Mouse (Mus musculus) neutrophil, adult 5-6 weeks (primary cell): ENCODE results near the gene Aox3. TPM values are rescaled to one million over a fixed set of nuclear protein-coding genes. Genes with fewer than 3 reads are reported as not detected.

Source experiments
- ATAC-seq: fragments of 151-379, 151-347 bp; 2 replicates; pipeline ENCODE4 v1.8.0; 2017; ENCODE audit warnings: mild to moderate bottlenecking, moderate TSS enrichment; ENCODE audit not compliant: insufficient number of reproducible peaks, poor library complexity, low FRiP score, severe bottlenecking; ENCODE audit errors: extremely low read depth
- total RNA-seq: library from RNA; stranded (forward); fragments of 200-1000 nt; gene quantifications from 2 replicates; pipeline ENCODE4 v1.2.3, GENCODE M21; 2017

Aox3 gene
- total RNA-seq, 1 experiment from 2014 or later, result not detected

DNA sequence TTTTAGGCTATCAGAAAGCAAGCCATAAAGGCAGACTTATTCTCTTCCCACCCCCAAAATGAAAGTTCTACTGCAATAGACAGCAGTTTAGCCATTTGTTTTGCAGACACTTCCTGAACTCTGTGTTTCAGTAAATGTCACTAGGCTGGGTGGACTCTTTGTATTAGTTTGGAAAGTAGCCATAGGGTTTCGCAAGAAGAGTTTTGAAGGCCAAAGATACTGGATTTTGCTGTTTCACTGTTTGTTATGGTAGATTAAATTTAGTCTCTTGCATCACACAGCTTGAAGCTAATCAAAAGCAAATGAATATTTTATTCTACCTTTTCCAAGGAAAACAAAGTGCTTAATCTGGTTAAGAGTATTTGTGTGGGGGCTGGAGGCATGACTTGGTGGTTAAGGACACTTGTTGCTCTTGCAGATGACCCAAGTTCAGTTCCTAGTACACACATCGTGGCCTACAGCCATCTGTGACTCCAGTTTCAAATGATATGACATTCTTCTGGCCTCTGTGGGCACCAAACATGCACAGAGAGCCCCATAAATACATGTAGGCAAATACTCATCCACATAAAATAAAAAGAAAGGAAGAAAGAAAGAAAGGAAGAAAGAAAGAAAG, 11.3 kb upstream of the Aox3 start:
- no peak for ATAC-seq

GRCm38 (mm10) chr1:58102494-58102893, 10.4 kb upstream of the Aox3 start:
- no peak for ATAC-seq

DNA sequence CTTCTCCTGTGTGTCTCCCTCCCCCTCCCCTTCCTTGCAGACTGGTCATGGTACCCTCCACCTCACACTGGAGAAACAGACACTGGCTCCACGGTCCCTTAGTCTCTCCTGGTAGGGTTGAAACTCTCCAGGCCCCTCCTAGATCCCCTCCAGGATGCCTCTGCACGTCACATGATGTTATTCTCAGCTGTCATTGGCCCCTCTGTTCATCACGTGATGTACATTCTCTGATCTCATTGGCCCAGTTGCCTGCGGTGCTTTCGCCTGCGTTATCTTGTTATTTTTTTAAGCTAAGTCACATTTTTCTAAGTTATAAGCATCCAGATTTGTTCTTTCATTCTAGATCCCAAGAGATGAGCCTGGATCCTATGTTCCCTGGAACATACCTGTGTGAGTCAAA, 7.2 kb upstream of the Aox3 start:
- ATAC-seq, result no peak

- ATAC-seq, result no peak
Measured at GRCm38 (mm10) chr1:58107066-58107465, 5.9 kb upstream of the Aox3 start.

DNA sequence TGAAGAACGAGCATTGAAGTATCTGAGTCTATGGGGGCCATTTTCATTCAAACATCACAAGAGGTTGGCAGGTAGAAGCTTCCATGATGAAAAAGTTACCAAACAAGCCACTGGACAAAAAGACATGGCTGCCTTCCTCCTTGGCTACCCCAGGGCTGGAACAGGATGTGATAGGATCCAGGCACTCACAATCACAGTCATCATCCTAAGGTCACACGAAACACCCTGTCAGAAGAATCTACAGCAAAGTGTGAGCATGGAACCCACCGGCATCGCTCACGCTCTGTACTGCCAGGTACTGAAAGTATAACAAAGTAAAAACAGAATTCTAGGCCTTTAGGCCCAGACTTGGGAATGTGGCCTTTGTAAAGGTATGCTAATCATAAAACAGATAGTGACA, 2.7 kb upstream of the Aox3 start:
- no peak for ATAC-seq

- ATAC-seq, result no peak
Measured at GRCm38 (mm10) chr1:58111315-58111714, 1.6 kb upstream of the Aox3 start.

DNA sequence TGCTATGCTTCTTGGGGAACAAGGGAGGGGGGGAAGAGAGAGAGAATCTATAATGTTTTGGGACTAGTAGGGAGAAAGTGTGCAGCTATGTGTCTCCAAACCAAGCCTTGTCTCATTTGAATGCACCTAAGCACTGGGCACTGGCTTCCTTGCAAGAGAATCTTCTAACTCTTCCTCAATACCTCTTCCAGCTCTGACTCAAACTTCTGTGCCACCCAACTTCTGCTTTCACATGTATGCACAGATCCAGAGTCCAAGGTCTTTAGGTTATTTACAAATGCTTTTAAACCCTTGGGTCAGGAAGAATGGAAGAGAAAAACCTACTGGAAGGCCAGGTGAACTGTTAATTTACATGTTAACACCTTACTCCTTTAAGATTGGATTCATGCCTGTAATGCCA, 511 bp downstream of the Aox3 start:
- ATAC-seq, result no peak

DNA sequence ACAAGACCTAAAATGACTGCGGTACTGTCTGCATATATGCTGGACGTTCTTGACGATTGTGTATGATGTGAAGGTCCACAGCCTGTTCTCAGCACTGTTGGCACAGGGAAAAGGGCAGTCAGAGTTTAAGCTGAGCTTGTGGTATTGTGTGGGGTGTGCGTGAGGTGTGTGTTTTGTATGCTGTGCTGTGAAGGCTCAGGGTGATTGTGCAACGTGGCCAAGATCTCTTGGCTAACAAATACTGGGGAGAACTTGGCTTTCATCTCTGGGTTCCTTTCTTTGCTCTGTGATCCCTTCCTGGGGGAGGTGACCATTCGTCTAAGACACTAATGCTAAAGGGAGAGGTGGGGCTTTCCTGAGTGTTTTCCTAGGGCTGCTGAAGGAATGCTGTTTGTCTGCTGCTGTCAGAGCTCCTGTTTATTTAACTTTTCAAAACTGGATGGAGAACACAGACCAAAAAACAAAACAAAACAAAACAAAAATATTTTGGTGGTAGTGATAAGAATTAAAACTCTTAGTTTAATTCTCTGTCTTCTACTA, 1.2 kb downstream of the Aox3 start:
- no peak for ATAC-seq

GRCm38 (mm10) chr1:58114666-58115375, 1.9 kb downstream of the Aox3 start:
- no peak for ATAC-seq

DNA sequence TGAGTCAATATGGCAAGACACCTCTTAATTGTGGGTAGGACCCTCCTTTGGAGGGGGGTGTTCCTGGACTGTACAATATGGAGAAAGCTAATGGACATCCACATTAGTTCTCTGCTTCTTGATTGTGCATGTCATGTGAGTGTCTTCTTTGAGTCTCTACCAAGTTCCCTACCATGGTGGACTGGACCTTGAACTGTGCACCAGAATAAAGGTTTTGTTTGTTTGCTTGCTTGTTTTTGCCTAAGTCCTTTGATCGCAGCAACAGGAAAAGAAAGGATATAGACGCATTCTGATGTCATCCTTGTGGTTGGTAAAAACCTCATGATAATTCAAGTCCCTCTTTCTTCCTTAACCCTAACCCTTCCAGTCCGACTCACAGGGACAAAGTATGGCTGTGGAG, 5.3 kb downstream of the Aox3 start:
- ATAC-seq, result no peak

DNA sequence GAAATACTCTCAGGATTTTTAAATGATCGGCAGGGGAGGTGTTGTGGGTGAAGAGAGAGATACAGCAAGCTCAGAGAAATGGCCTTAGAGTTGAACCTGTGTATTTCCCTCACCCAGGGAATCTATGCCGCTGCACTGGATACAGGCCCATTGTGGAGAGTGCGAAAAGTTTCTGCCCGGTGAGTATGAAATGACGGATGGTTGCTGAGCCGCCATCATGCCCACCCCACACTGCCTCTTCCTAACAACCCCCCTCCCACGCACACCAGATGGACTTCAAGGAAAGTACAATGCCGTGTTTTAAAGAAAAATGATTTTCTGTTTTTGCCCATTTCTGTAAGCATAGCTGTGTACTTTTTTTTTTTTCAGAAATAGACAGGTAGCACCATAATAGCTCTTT, 12.0 kb downstream of the Aox3 start:
- ATAC-seq, result no peak

DNA sequence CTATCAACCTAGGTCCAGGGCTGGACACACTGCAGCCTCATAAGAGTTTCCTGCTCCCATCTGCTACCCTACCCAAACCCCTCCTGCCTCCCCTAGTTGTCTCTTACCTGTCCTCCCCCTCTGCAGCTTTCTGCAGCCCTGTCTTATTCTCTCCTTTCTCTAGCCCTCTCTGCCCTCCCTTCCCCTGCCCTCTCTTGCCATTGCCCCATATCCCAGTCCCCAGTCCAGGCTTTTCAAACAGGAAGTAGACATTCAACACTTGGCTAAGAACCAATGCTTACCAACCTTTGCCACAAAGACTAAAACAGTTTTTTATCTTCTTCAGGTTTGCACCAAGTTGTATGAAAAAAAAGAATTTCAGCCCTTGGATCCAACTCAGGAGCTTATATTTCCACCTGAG, 25.0 kb downstream of the Aox3 start:
- ATAC-seq, result no peak

DNA sequence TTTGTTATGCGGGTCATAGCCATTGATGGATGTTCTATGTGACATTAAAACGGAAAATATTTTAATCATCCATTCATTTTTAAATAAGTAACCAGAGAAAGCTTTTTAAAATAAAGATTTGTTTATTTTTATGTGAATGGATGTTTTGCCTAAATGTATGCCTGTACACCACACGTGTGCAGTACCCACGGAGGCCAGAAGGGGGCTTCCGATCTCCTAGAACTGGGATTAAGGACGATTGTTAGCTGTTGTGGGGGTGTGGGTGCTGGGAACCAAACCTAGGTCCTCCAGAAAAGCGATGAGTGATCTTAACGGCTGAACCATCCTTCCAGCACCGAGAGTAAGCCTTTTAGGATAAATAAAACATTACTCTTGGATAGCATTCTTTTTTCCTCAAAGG, 26.1 kb downstream of the Aox3 start:
- ATAC-seq, result no peak

DNA sequence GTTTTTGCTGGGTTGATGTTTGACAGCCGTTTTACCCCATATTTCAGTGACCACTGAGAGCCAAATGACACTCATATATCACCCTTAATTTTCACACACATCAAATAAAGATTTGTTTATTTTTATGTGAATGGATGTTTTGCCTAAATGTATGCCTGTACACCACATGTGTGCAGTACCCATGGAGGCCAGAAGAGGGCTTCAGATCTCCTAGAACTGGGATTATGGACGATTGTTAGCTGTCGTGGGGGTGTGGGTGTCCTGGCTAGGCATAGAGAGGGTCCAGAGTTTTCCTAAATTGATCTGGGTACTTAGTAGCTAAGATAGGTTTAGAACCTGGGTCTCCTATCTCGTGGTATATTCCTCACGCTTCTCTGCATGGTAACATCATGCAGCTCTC, 27.7 kb downstream of the Aox3 start:
- ATAC-seq, result no peak

GRCm38 (mm10) chr1:58144384-58145069, 31.6 kb downstream of the Aox3 start:
- no peak for ATAC-seq

DNA sequence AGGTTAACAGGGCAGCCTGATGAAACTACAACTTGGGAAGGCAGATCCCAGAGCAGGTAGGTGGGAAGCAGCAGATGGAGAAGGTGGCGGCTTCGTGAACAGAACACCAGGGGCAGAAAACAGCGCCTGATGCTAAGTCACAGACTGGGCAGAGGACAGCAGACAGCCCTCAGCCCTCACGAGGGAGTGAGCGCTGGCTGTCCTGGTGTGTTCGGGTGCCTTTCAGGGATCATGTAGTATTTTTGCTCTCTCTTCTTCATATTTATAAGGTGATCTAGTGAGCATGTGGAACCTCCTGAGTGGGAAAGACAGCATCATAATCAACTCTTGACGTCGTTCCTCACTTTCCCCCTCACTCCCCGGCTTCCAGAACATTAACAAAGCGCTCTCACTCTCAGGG, 33.1 kb downstream of the Aox3 start:
- no peak for ATAC-seq

DNA sequence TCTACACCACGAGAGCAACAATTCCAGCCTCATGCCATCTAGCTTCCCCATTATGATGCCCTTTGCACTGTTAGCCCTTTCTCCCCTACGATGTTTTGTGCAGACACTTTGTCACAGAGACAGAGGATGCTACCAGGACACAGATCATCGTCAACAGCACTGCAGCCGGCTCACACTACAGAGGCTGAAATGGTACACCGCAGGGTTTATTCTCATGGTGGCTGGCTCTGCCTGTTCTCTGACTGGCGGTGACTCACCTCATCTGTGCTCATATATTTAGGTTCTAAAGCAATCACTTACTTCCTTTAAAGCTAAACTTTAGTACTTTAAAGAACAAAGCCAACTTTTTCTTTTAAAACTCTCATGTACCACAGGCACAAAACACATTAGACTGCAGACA, 34.8 kb downstream of the Aox3 start:
- no peak for ATAC-seq

DNA sequence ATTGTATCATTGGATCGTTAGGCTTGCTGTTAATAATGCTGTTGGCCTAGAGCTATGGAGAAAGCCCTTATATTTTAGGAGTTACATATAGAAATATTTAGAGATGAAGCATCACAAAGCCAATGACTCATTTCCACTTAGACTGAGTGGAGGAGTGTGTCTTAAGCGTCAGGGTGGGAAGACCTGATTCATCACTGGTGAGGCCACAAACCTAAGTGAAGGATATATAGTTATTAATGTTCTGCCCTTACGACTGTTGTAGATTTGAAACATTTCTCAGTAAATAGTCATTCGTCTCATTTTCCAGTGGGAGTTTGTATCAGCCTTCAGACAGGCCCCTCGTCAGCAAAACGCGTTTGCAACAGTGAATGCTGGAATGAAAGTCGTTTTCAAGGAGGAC, 39.3 kb downstream of the Aox3 start:
- ATAC-seq, result no peak

GRCm38 (mm10) chr1:58156747-58157146, 43.8 kb downstream of the Aox3 start:
- no peak for ATAC-seq

- ATAC-seq, result no peak
Measured at GRCm38 (mm10) chr1:58169893-58170292, 57.0 kb downstream of the Aox3 start.
